ENCODE assay signal across 23 mouse cellular contexts in the genomic region with DNA sequence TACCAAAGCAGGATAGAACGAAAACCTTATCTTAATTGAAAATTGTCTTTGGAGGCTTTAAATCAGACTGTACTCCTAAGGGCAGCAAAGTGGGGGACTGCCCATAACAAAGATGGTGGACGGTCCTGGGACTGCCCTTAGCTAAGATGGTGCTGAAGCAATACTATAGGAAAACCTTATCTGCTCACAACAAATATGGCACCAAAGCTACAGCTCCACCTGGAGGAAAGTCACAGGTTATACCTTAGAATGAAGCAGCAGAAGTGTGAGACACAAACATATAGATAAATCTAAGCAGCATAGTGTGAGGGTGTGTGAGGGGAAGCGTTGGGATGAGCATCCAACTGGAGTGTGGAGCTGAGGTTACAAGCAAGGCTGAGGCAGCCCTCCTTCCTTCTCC.
A peak's percentile ranks its signal among the peaks of the same experiment; 100 is the strongest.
DNase-seq lines count a peak whose midpoint lies in the region; ATAC-seq and TF ChIP-seq lines count a peak whose summit lies in the region.
"Had no signal": no experiment of that assay in that cellular context is flagged by ENCODE, and none has a peak within 500 bp of the region (broad histone marks: within the 10 kb centered on the region; RNA-seq: fewer than 3 reads in every experiment).

No protein-coding gene starts in this region.

- no peak overlapping the region for H3K4me3 ChIP-seq in intestine, postnatal 0 days (ENCODE audit: low read depth, low read length)
- no peak overlapping the region for H3K4me3 ChIP-seq in intestine, embryonic 15.5 days (replicated peaks)
- H3K4me3 ChIP-seq: embryonic facial prominence, embryonic 12.5 days; erythroblast, embryonic 14.5 days; heart, embryonic 13.5 days; layer of hippocampus, adult 2 months; midbrain, embryonic 13.5 days; myocyte; neural tube, embryonic 15.5 days had no signal

- ATAC-seq in intestine, postnatal 0 days = no peak
- no peak for ATAC-seq in intestine, embryonic 15.5 days
- peak; percentile 46 for ATAC-seq in activated CD4-positive, CD25-positive, alpha-beta regulatory T cell, adult 4 months
- ATAC-seq: forebrain, embryonic 14.5 days; midbrain, embryonic 13.5 days had no signal

- intact Hi-C loops in gastrocnemius, postnatal 36 days (cut with DNase I) = no loop called here

- H3K4me1 ChIP-seq in intestine, postnatal 0 days (replicated peaks; ENCODE audit: control insufficient read depth, insufficient read depth, low read length) = no peaks in the 10 kb centered on the region
- no peaks in the 10 kb centered on the region; the same call in 1 of the 2 replicates for H3K4me1 ChIP-seq in intestine, embryonic 15.5 days (replicated peaks)

- peak; percentile 42 for DNase-seq in CD4-positive helper T cell, adult 2 months (ENCODE audit: low read depth, low spot score)
- DNase-seq in thymus, postnatal 25 days = peak; percentile 23
- no peak for DNase-seq in liver
- no peak for DNase-seq in gastrocnemius, postnatal 36 days
- DNase-seq: adrenal gland, postnatal 14 days; cerebellum, adult 9-11 months; kidney, adult 11 months; kidney, postnatal 14 days; left cerebral cortex, postnatal 4 days; lung, adult 18-20 months; lung, postnatal 14 days had no signal

- H3K4me2 ChIP-seq in intestine, postnatal 0 days (replicated peaks; ENCODE audit: low read depth) = no peak overlapping the region
- no peak overlapping the region for H3K4me2 ChIP-seq in intestine, embryonic 15.5 days (replicated peaks)
- H3K4me2 ChIP-seq: embryonic facial prominence, embryonic 12.5 days; heart, embryonic 13.5 days; hindbrain, embryonic 14.5 days; midbrain, embryonic 13.5 days; neural tube, embryonic 15.5 days had no signal

- WGBS in intestine, postnatal 0 days = 96% methylated on average over 3 of the region's 3 CpGs
- 94% methylated on average over 3 of the region's 3 CpGs for WGBS in intestine, embryonic 15.5 days

- no peaks in the 10 kb centered on the region for H3K36me3 ChIP-seq in intestine, postnatal 0 days (ENCODE audit: control insufficient read depth, insufficient read depth)
- no peaks in the 10 kb centered on the region for H3K36me3 ChIP-seq in intestine, embryonic 15.5 days
- H3K36me3 ChIP-seq: embryonic facial prominence, embryonic 12.5 days; heart, embryonic 13.5 days; midbrain, embryonic 13.5 days; neural tube, embryonic 15.5 days had no signal

- no peak overlapping the region for H3K27ac ChIP-seq in intestine, postnatal 0 days (ENCODE audit: low read depth, low read length)
- H3K27ac ChIP-seq in intestine, embryonic 15.5 days = no peak overlapping the region
- H3K27ac ChIP-seq: embryonic facial prominence, embryonic 12.5 days; heart, embryonic 13.5 days; hindbrain, embryonic 14.5 days; layer of hippocampus, adult 2 months; midbrain, embryonic 13.5 days; neural tube, embryonic 15.5 days had no signal

- TF ChIP-seq CTCF in intestine, postnatal 0 days (IDR thresholded peaks at IDR 0.05; ENCODE audit: low read depth) = peak; percentile 22; the same call in 1 of the 2 replicates

- H3K9me3 ChIP-seq in intestine, postnatal 0 days (ENCODE audit: control insufficient read depth) = no peaks in the 10 kb centered on the region
- H3K9me3 ChIP-seq in intestine, embryonic 15.5 days = no peaks in the 10 kb centered on the region
- H3K9me3 ChIP-seq: embryonic facial prominence, embryonic 12.5 days; heart, embryonic 13.5 days; midbrain, embryonic 13.5 days; neural tube, embryonic 15.5 days had no signal

- H3K9ac ChIP-seq in intestine, postnatal 0 days (ENCODE audit: low read depth, low read length) = no peak overlapping the region
- no peak overlapping the region for H3K9ac ChIP-seq in intestine, embryonic 15.5 days
- H3K9ac ChIP-seq: embryonic facial prominence, embryonic 12.5 days; heart, embryonic 13.5 days; hindbrain, embryonic 14.5 days; midbrain, embryonic 13.5 days; neural tube, embryonic 15.5 days had no signal

- no peaks in the 10 kb centered on the region for H3K27me3 ChIP-seq in intestine, postnatal 0 days (replicated peaks; ENCODE audit: control insufficient read depth, insufficient read depth, low read length)
- H3K27me3 ChIP-seq in intestine, embryonic 15.5 days (replicated peaks) = no peaks in the 10 kb centered on the region
- H3K27me3 ChIP-seq: embryonic facial prominence, embryonic 12.5 days; heart, embryonic 13.5 days; midbrain, embryonic 13.5 days; neural tube, embryonic 15.5 days had no signal

Comparison
In these comparisons a context has a peak if more than half of its experiments do, and no peak if none do; other contexts are left out.
1. DNase-seq: peak in CD4-positive helper T cell, adult 2 months (single experiment) and thymus, postnatal 25 days (single experiment); none in liver (single experiment) and gastrocnemius, postnatal 36 days (0 of 2).